Mouse (Mus musculus) E14TG2a.4 (cell line): ENCODE measurements around the gene Sept1.
A peak's percentile ranks its signal among the peaks of the same experiment; 100 is the strongest.

Experiments
- H3K27me3 ChIP-seq: 2 replicates; pipeline ENCODE4 v1.6.1; 2014; ENCODE audit warnings: low read length, control low read depth; ENCODE audit not compliant: insufficient read depth
- H3K36me3 ChIP-seq: 2 replicates; pipeline ENCODE4 v1.6.1; 2014; ENCODE audit warnings: low read length, control low read depth; ENCODE audit not compliant: insufficient read depth
- H3K4me1 ChIP-seq: replicated peaks from 2 replicates; pipeline ENCODE4 v1.6.1; 2014; ENCODE audit warnings: low read depth, low read length, control low read depth
- H3K4me3 ChIP-seq: replicated peaks from 2 replicates; pipeline ENCODE4 v1.5.1; 2014; ENCODE audit warnings: mild to moderate bottlenecking, low read length
- H3K9me3 ChIP-seq: 2 replicates; pipeline ENCODE4 v1.6.1; 2014; ENCODE audit warnings: low read length, control low read depth
- CTCF ChIP-seq: conservative IDR thresholded peaks from 2 replicates; pipeline ENCODE4 v1.5.1; 2014; ENCODE audit warnings: low read length
- NANOG ChIP-seq: IDR thresholded peaks from 2 replicates; pipeline ENCODE4 v1.6.1; 2014; ENCODE audit warnings: borderline replicate concordance, low read length, mixed read lengths
- POU5F1 ChIP-seq: IDR thresholded peaks from 2 replicates; pipeline ENCODE4 v1.6.1; 2014; ENCODE audit warnings: low read length, borderline replicate concordance

The Sept1 gene

GRCm38 (mm10) chr7:127206606-127207005, 26.3 kb downstream of the Sept1 start:
- Histone ChIP-seq H3K27me3 (no peaks in the 10 kb centered on the region), H3K36me3 (peaks cover 46% of the 10 kb centered on the region), H3K4me3 (peak overlapping the region; percentile 95), H3K4me1 (peaks cover 75% of the 10 kb centered on the region), H3K9me3 (no peaks in the 10 kb centered on the region)
- TF ChIP-seq CTCF (no peak), NANOG (no peak), POU5F1 (no peak)

GRCm38 (mm10) chr7:127196484-127196883, 36.4 kb downstream of the Sept1 start:
- peaks cover 87% of the 10 kb centered on the region for H3K4me1 ChIP-seq
- TF ChIP-seq CTCF (no peak), POU5F1 (no peak), NANOG (no peak)
- H3K36me3 ChIP-seq: peaks cover 88% of the 10 kb centered on the region
- H3K27me3 ChIP-seq: no peaks in the 10 kb centered on the region
- no peaks in the 10 kb centered on the region for H3K9me3 ChIP-seq
- peak overlapping the region; percentile 94 for H3K4me3 ChIP-seq

GRCm38 (mm10) chr7:127195544-127196295, 37.2 kb downstream of the Sept1 start, which contains the start of gene Cd2bp2:
Gene Cd2bp2 (minus strand): TSS chr7:127196050.
- peaks cover 87% of the 10 kb centered on the region for H3K36me3 ChIP-seq
- H3K9me3 ChIP-seq: no peaks in the 10 kb centered on the region
- peaks cover 87% of the 10 kb centered on the region for H3K4me1 ChIP-seq
- H3K27me3 ChIP-seq: no peaks in the 10 kb centered on the region
- TF ChIP-seq CTCF: peak; percentile 18; the same call in 1 of the 2 replicates
- TF ChIP-seq NANOG: no peak
- H3K4me3 ChIP-seq: peak within 1 kb of the TSS; percentile 94

GRCm38 (mm10) chr7:127194633-127195029, 38.3 kb downstream of the Sept1 start:
- peaks cover 87% of the 10 kb centered on the region for H3K36me3 ChIP-seq
- no peaks in the 10 kb centered on the region for H3K27me3 ChIP-seq
- H3K4me1 ChIP-seq: peaks cover 87% of the 10 kb centered on the region
- no peaks in the 10 kb centered on the region for H3K9me3 ChIP-seq
- TF ChIP-seq NANOG (no peak), CTCF (no peak), POU5F1 (no peak)
- H3K4me3 ChIP-seq: peak overlapping the region; percentile 94

- peaks cover 87% of the 10 kb centered on the region for H3K4me1 ChIP-seq
- no peaks in the 10 kb centered on the region for H3K9me3 ChIP-seq
- peaks cover 85% of the 10 kb centered on the region for H3K36me3 ChIP-seq
- peak overlapping the region; percentile 94 for H3K4me3 ChIP-seq
- no peak for TF ChIP-seq CTCF
- no peak for TF ChIP-seq POU5F1
- TF ChIP-seq NANOG: no peak
- no peaks in the 10 kb centered on the region for H3K27me3 ChIP-seq
Measured at GRCm38 (mm10) chr7:127194011-127194632, 38.8 kb downstream of the Sept1 start.

- no peak for TF ChIP-seq CTCF
- no peak for TF ChIP-seq NANOG
- TF ChIP-seq POU5F1: no peak
- no peaks in the 10 kb centered on the region for H3K27me3 ChIP-seq
- peaks cover 74% of the 10 kb centered on the region for H3K36me3 ChIP-seq
- H3K9me3 ChIP-seq: no peaks in the 10 kb centered on the region
- H3K4me3 ChIP-seq: peak overlapping the region; percentile 94
- H3K4me1 ChIP-seq: peaks cover 86% of the 10 kb centered on the region
Measured at GRCm38 (mm10) chr7:127192989-127193388, 39.9 kb downstream of the Sept1 start.

- Histone ChIP-seq H3K4me1 (peaks cover 90% of the 10 kb centered on the region), H3K27me3 (no peaks in the 10 kb centered on the region), H3K36me3 (peaks cover 59% of the 10 kb centered on the region), H3K9me3 (no peaks in the 10 kb centered on the region), H3K4me3 (no peak overlapping the region)
- TF ChIP-seq POU5F1 (no peak), NANOG (no peak), CTCF (no peak)
Measured at GRCm38 (mm10) chr7:127190672-127191071, 42.3 kb downstream of the Sept1 start.

GRCm38 (mm10) chr7:127188305-127189276, 44.3 kb downstream of the Sept1 start:
- Histone ChIP-seq H3K4me3 (no peak overlapping the region), H3K4me1 (peaks cover 94% of the 10 kb centered on the region), H3K9me3 (no peaks in the 10 kb centered on the region), H3K27me3 (no peaks in the 10 kb centered on the region), H3K36me3 (peaks cover 41% of the 10 kb centered on the region)
- no peak for TF ChIP-seq NANOG
